Mouse (Mus musculus) layer of hippocampus, adult 9-11 months (tissue): Measurements from ENCODE around the gene Mgea5.
"Not testable (repeated sequence)": the region's sequence is repeated elsewhere in the genome, so short reads cannot be mapped to it uniquely, and the experiment has no call there.

Source experiments
- DNase-seq: peaks from one replicate; pipeline ENCODE4 v3.0.0; 2022

Gene Mgea5

DNA sequence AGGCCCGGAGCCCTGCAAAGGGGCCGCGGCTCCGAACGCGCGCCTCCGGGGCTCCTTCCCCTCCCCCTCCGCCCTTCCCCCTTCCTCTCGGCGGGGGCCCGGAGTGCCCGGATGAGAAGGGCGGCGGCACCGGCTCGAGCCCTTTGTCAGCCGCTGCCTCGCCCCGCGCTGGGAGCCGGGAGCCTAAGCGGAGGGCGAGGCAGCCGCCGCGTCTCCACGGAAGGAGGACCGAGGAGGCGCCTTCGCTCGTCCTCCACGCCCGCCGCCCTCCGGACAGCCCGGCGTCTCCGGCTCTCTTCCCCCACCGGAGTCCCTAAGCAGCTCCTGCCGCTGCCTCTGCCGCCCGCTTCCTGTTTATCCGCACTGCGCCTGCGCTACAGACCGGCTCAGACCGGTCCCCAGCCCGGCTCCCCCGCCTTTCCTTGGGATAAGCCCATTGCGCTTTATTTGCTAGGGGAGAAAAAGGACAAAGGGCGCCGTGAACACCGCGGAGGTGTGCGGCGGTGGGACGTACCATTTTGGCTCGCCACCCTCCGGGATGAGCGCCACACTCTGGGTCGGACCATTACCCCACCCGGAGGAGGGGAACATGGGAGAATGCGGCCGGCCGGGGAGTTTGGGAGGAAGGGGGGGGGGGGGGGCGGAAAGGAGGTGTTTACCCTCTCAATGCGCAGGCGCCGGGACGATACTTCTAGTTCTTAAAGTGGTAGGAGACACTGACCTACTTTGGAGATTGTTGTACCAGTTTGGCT lies at the start of gene Mgea5:
TSS of gene Mgea5 (minus strand) at position 657 of the 752 bp plus-strand sequence.
- peak; percentile 99 for DNase-seq

- DNase-seq = no peak
These were observed 47.0 kb upstream of the Mgea5 start for GRCm38 (mm10) chr19:45830679-45831078.

DNA sequence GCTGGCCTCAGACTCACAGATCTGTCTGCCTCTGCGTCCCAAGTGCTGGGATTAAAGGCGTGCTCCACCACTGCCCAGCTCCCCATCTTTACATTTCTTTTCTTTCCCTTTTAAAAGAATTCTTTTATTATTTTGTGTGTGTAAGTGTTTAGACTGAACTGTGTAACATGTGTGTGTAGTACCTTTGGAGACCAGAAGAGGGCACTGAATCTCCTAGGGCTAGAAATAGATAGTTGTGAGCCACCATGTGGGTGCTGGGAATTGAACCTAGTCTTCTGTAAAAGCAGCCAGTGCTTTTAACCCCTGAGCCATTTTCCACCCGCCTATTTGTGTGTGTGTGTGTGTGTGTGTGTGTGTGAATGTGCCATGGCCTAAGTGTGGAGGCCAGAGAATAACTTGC lies 44.1 kb upstream of the Mgea5 start:
- no peak for DNase-seq

DNA sequence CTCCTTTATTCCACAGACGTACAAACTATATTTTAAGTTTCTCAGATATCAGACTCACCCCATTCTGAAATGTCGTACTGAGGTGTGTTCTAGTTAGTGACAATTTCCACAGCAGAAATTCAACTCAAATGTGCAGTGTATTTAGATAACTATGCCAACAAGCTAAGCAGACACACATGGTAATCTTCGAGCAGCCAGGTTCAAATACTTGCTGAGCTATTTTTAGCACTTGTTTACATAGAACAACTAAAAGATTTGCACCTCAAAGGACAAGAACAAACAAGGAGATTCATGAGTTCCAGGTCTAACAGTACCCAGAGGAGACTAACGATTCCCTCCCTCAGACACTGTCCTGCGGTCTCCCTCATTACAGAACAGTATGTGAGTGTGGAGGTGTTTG lies 43.5 kb upstream of the Mgea5 start:
- no peak for DNase-seq

GRCm38 (mm10) chr19:45826146-45826545 lies 42.5 kb upstream of the Mgea5 start:
- no peak for DNase-seq

GRCm38 (mm10) chr19:45821832-45822231 lies 38.2 kb upstream of the Mgea5 start:
- no peak for DNase-seq

GRCm38 (mm10) chr19:45817816-45818490 lies 34.3 kb upstream of the Mgea5 start:
- DNase-seq = peak; percentile 68

DNA sequence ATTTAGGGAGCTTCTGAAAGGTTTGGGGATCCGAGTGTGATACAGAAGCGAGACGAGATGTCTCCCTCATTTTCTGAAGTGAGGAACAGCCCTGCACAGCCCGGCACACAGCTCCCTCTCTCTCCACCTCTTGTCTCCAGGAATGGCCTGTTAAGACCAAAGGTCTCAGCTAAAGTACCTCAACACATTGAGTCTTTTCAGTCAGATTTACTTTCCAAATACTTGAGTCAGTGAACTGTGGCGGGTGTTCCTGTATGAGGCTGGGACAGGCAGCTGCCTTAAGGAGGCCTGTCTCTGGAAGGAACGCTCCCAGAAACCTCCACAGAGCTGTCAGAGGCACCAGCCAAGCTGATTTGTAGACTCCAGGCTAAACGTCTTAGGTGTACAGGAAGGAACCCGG lies 33.1 kb upstream of the Mgea5 start:
- no peak for DNase-seq

GRCm38 (mm10) chr19:45815831-45816405 lies 32.3 kb upstream of the Mgea5 start, which contains the start of gene Kcnip2:
Gene Kcnip2, minus strand, starts transcription at chr19:45816061.
- DNase-seq = peak; percentile 62

DNA sequence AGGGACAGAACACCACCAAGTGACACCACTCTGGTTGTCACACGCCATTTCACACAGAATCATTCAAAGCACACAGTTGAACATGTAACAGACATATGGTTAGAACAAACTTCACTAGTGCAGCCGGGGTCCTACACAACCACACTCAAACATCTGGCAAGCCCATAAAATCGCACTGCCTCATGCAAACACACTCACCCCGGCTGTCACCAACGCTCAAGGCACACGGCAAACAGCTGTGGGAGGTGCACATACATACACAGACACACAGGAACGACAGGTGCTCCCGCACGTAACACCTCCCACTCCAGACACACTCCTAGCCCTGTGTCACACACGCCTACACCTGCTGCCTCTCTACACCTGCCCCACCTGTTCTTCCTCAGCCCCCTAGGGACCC lies 31.5 kb upstream of the Mgea5 start:
- peak; percentile 54 for DNase-seq

DNA sequence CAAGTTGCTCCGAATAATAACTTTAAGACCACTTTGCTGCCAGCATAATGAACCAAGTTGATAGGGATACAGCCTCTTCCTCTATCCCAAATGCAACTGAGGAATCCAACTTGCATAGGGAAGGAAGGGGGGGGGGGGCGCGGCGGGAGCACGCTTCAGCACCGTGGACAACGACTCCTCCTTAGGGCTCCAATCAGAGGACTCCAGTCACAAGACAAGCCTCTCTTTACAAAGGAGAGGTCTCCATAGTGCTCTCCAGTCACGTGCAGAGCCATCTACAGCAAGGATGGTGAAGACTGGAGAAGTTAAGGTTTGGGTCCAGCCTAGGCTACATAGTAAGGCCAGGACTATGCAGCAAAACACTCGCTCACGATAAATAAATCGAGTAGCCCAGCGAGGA lies 30.2 kb upstream of the Mgea5 start:
- DNase-seq = no peak

GRCm38 (mm10) chr19:45813263-45813662 lies 29.6 kb upstream of the Mgea5 start:
- peak; percentile 81 for DNase-seq

DNA sequence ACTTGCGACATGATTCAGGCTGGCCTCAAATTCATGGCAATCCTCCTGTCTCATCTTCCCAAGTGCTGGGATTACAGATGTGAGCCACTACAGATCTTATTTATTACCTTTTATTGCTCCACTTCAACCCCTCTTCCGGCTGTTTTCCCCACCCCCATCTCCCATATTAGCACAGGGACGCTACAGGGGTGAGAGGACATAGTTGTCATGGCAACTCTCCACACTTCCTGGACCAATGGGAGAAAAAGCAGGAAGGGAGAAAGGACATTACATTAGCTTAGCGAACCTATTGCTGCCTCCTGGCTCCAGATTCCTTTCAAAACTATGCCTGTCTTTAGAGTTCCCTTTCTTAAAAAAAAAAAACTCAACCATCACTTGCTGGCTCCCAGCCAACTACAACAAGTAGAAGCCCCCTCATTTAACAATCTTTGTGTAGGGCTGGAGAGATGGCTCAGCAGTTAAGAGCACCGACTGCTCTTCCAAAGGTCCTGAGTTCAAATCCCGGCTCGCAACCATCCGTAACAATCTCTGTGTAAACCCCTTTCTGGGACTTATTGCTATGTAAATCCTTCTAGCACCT lies 29.1 kb upstream of the Mgea5 start:
- no peak for DNase-seq

GRCm38 (mm10) chr19:45812115-45812514 lies 28.5 kb upstream of the Mgea5 start:
- no peak for DNase-seq

DNA sequence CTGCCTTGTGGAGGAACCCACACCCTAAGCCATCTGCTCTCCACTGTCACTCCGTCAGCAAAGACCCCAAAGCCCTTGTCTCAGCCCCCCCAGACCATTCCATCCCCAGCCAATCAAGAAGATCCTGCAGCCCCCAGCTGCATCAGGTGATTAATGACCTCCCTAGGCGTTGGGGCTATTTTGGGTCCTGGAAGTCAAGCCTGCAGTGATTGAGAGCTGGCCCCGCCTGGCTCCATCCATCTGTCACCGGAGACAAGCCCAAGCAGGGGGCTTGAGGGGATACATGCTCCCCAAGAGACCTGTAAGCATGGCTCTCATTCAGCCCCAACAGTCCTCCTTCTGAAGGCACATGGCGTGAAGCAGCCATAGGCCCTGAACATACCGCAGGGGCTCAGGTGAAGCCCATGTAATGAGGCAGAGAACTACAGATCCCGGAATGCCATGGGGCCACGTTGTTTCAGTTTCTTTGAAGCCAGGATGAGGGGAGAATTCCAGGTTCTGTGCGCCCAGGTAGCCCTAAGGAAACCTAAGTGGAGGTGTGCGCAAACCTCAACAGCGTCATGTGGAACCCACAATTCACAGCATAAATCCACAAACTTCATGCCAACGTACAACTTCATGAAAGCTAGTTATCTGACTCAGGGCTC lies 27.5 kb upstream of the Mgea5 start:
- DNase-seq = no peak

GRCm38 (mm10) chr19:45807732-45808131 lies 24.1 kb upstream of the Mgea5 start:
- DNase-seq = no peak

DNA sequence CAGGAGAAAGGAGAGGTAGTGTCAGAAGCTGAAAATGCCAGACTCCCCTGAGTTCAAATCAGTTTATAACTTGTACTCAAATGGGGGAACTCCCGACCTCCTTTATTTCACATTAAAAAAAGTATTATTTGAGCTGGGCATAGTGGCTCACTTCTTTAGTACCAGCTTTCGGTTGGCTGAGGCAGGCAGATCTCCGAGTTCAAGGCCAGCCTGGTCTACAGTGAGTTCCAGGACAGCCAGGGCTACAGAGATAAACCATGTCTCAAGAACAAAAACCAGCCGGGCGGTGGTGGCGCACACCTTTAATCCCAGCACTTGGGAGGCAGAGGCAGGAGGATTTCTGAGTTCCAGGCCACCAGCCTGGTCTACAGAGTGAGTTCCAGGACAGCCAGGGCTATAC lies 22.2 kb upstream of the Mgea5 start:
- not testable (repeated sequence) for DNase-seq

DNA sequence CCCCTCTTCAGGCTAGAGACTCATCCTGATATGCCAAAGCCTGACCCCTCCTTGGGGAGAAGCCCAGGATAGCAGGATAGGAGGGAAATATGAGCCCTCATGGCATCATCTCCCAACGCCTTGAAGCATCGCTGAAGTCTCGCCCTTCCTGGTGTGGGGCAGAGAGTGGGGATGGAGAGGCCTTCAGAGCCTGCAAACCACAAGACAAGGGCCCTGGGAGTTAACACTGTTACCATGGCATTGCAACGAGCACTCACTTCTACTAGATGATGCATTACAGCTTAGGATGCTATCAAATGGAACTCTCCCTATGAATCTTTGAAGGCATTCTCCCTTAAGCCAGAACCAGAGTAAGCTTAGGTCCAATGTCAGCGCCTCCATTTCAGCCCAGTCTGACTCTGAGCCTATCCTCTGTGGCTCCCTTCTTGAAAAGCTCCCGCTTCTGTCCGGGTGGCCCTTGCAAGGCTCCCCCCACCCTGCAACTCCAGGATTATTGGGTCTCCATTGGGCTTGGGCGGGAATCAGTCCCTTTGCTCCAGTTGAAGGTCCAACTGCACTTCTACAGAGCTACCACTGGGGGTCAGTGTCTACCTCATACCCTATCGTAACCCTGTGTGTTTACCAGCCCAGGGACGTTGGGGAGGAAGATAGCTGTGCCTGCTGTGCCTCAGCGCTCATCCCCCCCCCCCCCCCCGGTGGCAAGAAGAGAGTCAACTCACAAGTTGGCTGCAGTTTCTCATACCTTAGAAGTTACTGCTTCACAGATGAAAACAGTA lies 21.1 kb upstream of the Mgea5 start:
- DNase-seq = no peak

DNA sequence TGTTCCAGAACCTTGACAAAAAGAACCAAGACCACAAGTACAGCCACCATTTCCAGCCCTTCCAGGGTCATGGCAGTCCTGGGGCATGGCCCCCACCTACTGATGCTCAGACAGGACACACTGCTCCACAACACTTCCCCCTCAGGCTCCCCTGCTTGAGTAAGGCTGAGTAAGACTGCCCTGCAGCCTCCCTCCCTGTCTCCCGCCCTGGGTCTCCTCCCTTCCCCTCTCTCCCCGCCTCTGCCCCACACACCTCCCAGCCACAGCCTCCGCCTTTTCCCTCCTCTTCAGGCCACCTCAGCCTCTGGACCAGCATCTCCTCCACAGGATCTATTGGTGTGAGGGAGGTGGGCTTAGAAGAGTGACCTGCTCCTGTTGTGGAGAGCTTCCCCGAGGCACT lies 19.8 kb upstream of the Mgea5 start:
- DNase-seq = no peak

DNA sequence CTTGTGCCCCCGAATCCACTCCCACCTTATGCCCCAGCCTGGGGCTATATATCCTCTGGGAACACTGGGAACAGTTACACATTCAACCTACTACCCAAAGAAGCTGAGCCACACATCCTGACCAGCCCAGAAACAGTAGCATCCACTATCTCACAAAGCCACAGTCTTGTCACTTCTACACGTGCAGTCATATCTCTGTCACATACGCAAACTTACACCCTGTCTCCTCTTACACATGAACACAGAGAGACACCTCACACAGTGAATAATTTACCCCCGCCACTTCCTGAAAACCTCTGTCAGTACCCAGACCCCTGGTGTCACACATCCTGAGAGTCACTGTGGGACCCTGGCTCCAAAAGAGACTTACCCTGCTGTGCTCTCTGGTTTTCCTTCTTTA lies 19.1 kb upstream of the Mgea5 start:
- DNase-seq = no peak

DNA sequence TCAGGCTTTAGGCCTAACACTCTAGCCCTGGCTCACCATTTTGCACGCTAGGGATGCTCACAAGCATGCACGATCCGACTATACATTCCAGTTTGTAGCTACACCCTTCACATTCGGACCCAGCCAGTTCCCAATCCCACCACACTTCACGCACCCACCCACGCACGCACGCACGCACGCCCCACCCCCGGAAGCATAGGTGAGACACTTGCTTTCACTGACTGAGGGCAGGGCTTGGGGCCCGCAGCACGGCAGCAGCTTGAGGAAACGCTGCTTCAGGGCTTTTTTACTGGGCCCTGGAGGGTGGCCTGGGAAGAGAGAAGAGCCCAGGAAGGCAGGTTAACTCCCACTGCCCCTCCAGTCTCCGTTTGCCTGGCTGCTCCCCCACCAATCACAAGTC lies 13.2 kb upstream of the Mgea5 start:
- DNase-seq = no peak

DNA sequence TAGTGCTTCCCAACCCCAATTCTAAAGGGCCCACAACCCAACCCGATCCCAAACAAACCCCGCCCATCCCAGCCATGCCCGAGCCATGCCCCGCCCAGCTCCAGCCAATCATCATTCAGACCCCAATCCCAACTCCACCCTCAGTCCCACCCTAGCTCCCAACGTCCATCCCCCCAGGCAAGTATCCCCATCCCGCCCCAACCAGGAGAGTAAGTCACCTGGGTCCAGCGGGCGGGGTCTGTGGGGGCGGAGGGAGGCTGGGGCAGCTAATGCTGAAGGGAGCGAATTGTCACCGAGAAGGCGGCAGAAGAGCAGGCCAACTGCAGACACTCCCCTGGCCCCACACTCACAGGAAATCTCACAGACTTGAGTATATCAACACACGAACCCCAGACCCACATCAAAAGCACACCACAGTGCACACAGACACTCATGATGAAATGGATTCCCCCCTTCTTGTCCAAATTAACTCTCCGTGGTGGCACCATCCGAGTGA lies 12.5 kb upstream of the Mgea5 start:
- no peak for DNase-seq
